Mouse (Mus musculus): ENCODE data around the gene Tas2r144. TPM values are rescaled to one million over a fixed set of nuclear protein-coding genes. Genes with fewer than 3 reads are reported as not detected.

Tas2r144 gene
- polyA plus RNA-seq, 1 experiment from 2014 or later, result not detected

DNA sequence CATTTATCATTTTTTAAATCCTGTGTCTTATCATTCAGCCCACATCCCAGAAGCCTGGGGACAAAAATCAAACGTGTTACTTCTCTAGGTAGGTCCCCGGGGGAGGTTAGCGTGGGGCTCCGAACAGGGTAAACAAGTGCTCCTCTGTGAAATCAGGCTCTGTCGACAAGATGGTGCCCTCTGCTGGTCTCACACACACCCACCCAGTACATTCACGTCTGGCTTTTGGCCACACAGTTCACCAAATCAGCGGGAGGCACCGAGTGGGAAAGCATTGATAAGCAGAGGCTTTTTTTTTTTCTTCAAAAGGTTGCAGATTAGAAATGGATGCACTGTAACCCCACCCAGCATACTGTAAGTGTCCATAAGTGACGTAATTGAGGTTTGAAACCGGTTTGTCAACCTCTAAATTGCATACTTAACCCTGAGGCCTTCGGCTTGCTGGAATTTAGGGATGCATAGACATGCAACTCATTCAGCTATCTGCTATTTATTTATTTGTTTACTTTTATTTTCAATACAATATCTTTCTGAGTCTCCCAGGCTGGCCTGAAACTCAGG, 42.3 kb downstream of the Tas2r144 start:
- no peaks in the 10 kb centered on the region for H3K9me3 ChIP-seq (ENCODE audit: control insufficient read depth, low read length)
- ATAC-seq (replicated peaks; ENCODE audit: low FRiP score) (peak; percentile 77), DNase-seq (ENCODE audit: low spot score) (peak; percentile 69)
- H3K4me3 ChIP-seq (ENCODE audit: low read depth, low read length), result no peak overlapping the region
- H3K4me1 ChIP-seq (replicated peaks; ENCODE audit: control insufficient read depth, insufficient read depth, low read length), result no peaks in the 10 kb centered on the region
- no peak overlapping the region for H3K9ac ChIP-seq (ENCODE audit: low read length)
- H3K27me3 ChIP-seq (ENCODE audit: control insufficient read depth, insufficient read depth, low read length), result no peaks in the 10 kb centered on the region
- no peak overlapping the region for H3K27ac ChIP-seq (ENCODE audit: low read depth, low read length)
- H3K4me2 ChIP-seq (ENCODE audit: low read depth, low read length, severe bottlenecking), result no peak overlapping the region
- WGBS, result 21% methylated on average over 11 of the region's 11 CpGs
- H3K36me3 ChIP-seq (ENCODE audit: control insufficient read depth, insufficient read depth, low read length), result no peaks in the 10 kb centered on the region

DNA sequence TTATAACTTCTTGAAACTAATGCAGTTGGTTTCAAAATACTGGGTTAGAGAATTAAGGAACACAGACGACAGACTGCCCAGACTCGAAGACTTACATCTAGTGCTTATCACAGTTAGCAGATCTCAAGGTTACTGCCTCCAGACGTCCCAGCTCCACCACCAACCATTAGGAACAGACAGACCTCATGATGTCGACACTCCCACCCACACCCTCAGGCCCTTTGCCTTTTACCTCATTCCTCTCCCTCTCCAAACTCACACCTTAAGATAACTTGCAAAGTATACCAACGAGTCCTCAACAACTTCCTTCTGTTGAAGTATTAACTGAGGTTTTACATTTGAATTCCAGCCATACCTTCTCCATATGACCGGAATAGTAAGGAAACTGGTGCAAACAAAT, 45.3 kb downstream of the Tas2r144 start:
- WGBS, result 73% methylated on average over 6 of the region's 6 CpGs
- Histone ChIP-seq H3K36me3 (ENCODE audit: control insufficient read depth, insufficient read depth, low read length) (no peaks in the 10 kb centered on the region), H3K9ac (ENCODE audit: low read length) (no peak overlapping the region), H3K27me3 (ENCODE audit: control insufficient read depth, insufficient read depth, low read length) (no peaks in the 10 kb centered on the region), H3K4me2 (ENCODE audit: low read depth, low read length, severe bottlenecking) (no peak overlapping the region), H3K9me3 (ENCODE audit: control insufficient read depth, low read length) (no peaks in the 10 kb centered on the region), H3K4me3 (ENCODE audit: low read depth, low read length) (no peak overlapping the region), H3K4me1 (replicated peaks; ENCODE audit: control insufficient read depth, insufficient read depth, low read length) (no peaks in the 10 kb centered on the region), H3K27ac (ENCODE audit: low read depth, low read length) (no peak overlapping the region)
- DNase-seq (ENCODE audit: low spot score) (no peak), ATAC-seq (replicated peaks; ENCODE audit: low FRiP score) (no peak)

DNA sequence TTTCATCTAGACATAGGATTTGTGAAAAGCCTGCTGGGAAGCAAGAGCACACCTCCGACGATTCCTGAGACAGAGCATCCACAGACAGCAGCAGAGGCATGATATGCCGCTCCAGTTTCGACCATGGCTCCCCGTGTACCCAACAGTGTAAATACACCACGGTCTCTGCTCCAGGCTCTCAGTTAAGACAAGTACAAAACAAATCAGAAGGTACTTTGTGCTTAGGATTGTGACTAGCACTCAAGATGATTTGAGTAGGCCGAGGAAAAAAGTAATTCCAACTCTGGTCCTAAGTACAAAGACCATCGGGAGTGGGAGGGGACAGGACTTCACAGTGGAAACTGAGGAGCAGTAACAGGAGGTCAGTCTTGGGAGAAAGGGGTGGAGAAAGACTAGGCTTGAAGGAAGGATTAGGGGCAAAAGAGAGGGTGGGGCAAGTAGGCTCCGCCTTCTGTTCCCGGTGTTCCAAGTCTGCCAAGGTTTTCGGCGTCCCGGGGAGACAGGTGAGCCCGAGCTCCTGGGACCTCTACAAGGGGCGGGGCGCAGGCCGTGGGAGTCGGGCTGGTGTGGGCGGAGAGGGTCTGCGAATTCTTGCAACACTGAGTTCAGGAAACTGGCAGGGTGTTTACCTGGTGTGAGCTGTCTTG, 46.5 kb downstream of the Tas2r144 start, which contains the start of gene Tmem139:
TSS of gene Tmem139 (plus strand) at position 447 of the 647 bp plus-strand sequence.
- Histone ChIP-seq H3K9ac (ENCODE audit: low read length) (peak within 1 kb of the TSS; percentile 21; the same call in 1 of the 2 replicates), H3K4me1 (replicated peaks; ENCODE audit: control insufficient read depth, insufficient read depth, low read length) (no peaks in the 10 kb centered on the region), H3K27me3 (ENCODE audit: control insufficient read depth, insufficient read depth, low read length) (no peaks in the 10 kb centered on the region), H3K9me3 (ENCODE audit: control insufficient read depth, low read length) (no peaks in the 10 kb centered on the region), H3K27ac (ENCODE audit: low read depth, low read length) (no peak within 1 kb of the TSS), H3K4me2 (ENCODE audit: low read depth, low read length, severe bottlenecking) (peak within 1 kb of the TSS; percentile 28), H3K4me3 (ENCODE audit: low read depth, low read length) (no peak within 1 kb of the TSS), H3K36me3 (ENCODE audit: control insufficient read depth, insufficient read depth, low read length) (no peaks in the 10 kb centered on the region)
- ATAC-seq (replicated peaks; ENCODE audit: low FRiP score), result no peak
- DNase-seq (ENCODE audit: low spot score), result no peak
- 20% methylated on average over 20 of the region's 20 CpGs for WGBS

DNA sequence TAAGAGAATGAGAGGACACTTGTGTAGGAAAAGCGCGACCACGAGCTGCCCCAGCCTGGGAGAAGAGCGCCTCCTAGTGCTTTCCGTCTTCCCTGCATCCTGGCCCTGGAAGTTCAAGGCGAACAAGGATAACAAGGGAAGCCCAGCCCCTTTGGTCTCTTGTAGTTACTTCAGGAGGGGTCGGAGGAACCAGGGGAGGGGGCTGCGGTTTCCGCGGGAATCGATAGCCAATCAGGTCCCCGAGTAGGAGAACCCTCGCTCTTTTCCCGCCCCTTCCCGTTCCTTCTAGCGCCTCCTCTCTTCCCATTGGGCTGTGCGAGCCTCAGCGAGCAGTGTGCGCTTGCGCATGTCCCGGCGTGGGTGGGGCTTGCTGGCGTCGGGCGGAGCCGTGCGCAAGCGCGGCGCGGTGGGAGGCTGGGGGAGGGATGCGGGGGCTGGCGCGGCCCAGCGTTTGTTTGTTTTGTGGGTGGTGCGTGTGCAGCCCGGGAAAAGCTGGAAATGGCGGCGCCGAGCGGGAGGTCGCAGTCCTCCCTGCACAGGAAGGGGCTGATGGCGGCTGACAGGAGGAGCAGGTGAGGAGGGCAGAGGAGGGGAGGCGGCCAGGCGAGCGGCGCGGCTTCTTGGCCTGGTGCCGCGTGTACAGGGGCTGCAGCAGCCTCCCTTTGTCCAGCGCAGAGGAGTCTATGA, 49.6 kb downstream of the Tas2r144 start, which contains the start of gene Casp2:
TSS of gene Casp2 (plus strand) at position 360 of the 687 bp plus-strand sequence.
- peak; percentile 99 for DNase-seq (ENCODE audit: low spot score)
- Histone ChIP-seq H3K9me3 (ENCODE audit: control insufficient read depth, low read length) (no peaks in the 10 kb centered on the region), H3K4me2 (ENCODE audit: low read depth, low read length, severe bottlenecking) (peak within 1 kb of the TSS; percentile 75), H3K9ac (ENCODE audit: low read length) (peak within 1 kb of the TSS; percentile 98), H3K27me3 (ENCODE audit: control insufficient read depth, insufficient read depth, low read length) (no peaks in the 10 kb centered on the region), H3K36me3 (ENCODE audit: control insufficient read depth, insufficient read depth, low read length) (peaks cover 10% of the 10 kb centered on the region; the same call in 1 of the 2 replicates), H3K27ac (ENCODE audit: low read depth, low read length) (peak within 1 kb of the TSS; percentile 71), H3K4me3 (ENCODE audit: low read depth, low read length) (peak within 1 kb of the TSS; percentile 84), H3K4me1 (replicated peaks; ENCODE audit: control insufficient read depth, insufficient read depth, low read length) (no peaks in the 10 kb centered on the region)
- peak; percentile 99 for ATAC-seq (replicated peaks; ENCODE audit: low FRiP score)
- under 1% methylated on average over 48 of the region's 51 CpGs for WGBS

Other genes starting within 250 kb of the Tas2r144 start
- gene Sval3, start 247.2 kb upstream of the Tas2r144 start, polyA plus RNA-seq (2014; fragmentation: Nextera tagmentation; extraction: Ambion mirVana), result not detected in 2 replicates
- gene Sva, start 176.9 kb upstream of the Tas2r144 start, polyA plus RNA-seq (2014; fragmentation: Nextera tagmentation; extraction: Ambion mirVana), result not detected in 2 replicates
- gene Tas2r139, start 74.4 kb upstream of the Tas2r144 start, polyA plus RNA-seq (2014; fragmentation: Nextera tagmentation; extraction: Ambion mirVana), result not detected in 2 replicates
- gene Gstk1, start 30.6 kb downstream of the Tas2r144 start, polyA plus RNA-seq (2014; fragmentation: Nextera tagmentation; extraction: Ambion mirVana), result 15.2 and 18.4 TPM in 2 replicates
- 0.55 TPM in 1 of 2 replicates, not detected in the other for gene Tmem139, start 46.6 kb downstream of the Tas2r144 start, polyA plus RNA-seq (2014; fragmentation: Nextera tagmentation; extraction: Ambion mirVana)
- gene Casp2, start 49.7 kb downstream of the Tas2r144 start, polyA plus RNA-seq (2014; fragmentation: Nextera tagmentation; extraction: Ambion mirVana), result 75.6 and 77.5 TPM in 2 replicates
- gene Clcn1, start 71.4 kb downstream of the Tas2r144 start, polyA plus RNA-seq (2014; fragmentation: Nextera tagmentation; extraction: Ambion mirVana), result 1.4 and 2.0 TPM in 2 replicates
- 2.8 and 3.0 TPM in 2 replicates for gene Fam131b, start 109.3 kb downstream of the Tas2r144 start, polyA plus RNA-seq (2014; fragmentation: Nextera tagmentation; extraction: Ambion mirVana)
- gene Zyx, start 134.3 kb downstream of the Tas2r144 start, polyA plus RNA-seq (2014; fragmentation: Nextera tagmentation; extraction: Ambion mirVana), result 86.1 and 90.0 TPM in 2 replicates
- 0.24 and 0.27 TPM in 2 replicates for gene Epha1, start 157.9 kb downstream of the Tas2r144 start, polyA plus RNA-seq (2014; fragmentation: Nextera tagmentation; extraction: Ambion mirVana)
- not detected in 2 replicates for gene Tas2r143, start 184.9 kb downstream of the Tas2r144 start, polyA plus RNA-seq (2014; fragmentation: Nextera tagmentation; extraction: Ambion mirVana)
- gene Tas2r135, start 190.1 kb downstream of the Tas2r144 start, polyA plus RNA-seq (2014; fragmentation: Nextera tagmentation; extraction: Ambion mirVana), result not detected in 2 replicates
- gene Tas2r126, start 219.2 kb downstream of the Tas2r144 start, polyA plus RNA-seq (2014; fragmentation: Nextera tagmentation; extraction: Ambion mirVana), result not detected in 2 replicates
- not detected in 2 replicates for gene Olfr458, start 249.9 kb downstream of the Tas2r144 start, polyA plus RNA-seq (2014; fragmentation: Nextera tagmentation; extraction: Ambion mirVana)